Mouse (Mus musculus) liver, embryonic 12.5 days (tissue): ENCODE measurements around the gene Abcc4. TPM values are rescaled to one million over a fixed set of nuclear protein-coding genes. Genes with fewer than 3 reads are reported as not detected.

Experiments used
- ATAC-seq: fragments of 200-750 bp; cut with Nextera tagmentation; 2 replicates; pipeline ENCODE4 v1.8.0; 2017; ENCODE audit warnings: moderate number of reproducible peaks, mild to moderate bottlenecking, moderate library complexity
- H3K27ac ChIP-seq: fragments of 300-500 bp; sonication (generic); 2 replicates; pipeline ENCODE4 v1.5.1; 2016; ENCODE audit warnings: mild to moderate bottlenecking
- H3K27me3 ChIP-seq: fragments of 300-500 bp; sonication (generic); replicated peaks from 2 replicates; pipeline ENCODE4 v1.6.1; 2016; ENCODE audit warnings: mild to moderate bottlenecking, moderate library complexity
- H3K36me3 ChIP-seq: fragments of 300-500 bp; sonication (generic); 2 replicates; pipeline ENCODE4 v1.6.1; 2016; ENCODE audit warnings: mild to moderate bottlenecking, moderate library complexity
- H3K4me1 ChIP-seq: fragments of 300-500 bp; sonication (generic); 2 replicates; pipeline ENCODE4 v1.6.1; 2016
- H3K4me2 ChIP-seq: fragments of 300-500 bp; sonication (generic); 2 replicates; pipeline ENCODE4 v1.6.1; 2016; ENCODE audit warnings: mild to moderate bottlenecking, moderate library complexity
- H3K4me3 ChIP-seq: fragments of 300-500 bp; sonication (generic); 2 replicates; pipeline ENCODE4 v1.5.1; 2016; ENCODE audit warnings: mild to moderate bottlenecking, moderate library complexity
- H3K9ac ChIP-seq: fragments of 300-500 bp; sonication (generic); 2 replicates; pipeline ENCODE4 v1.6.1; 2016; ENCODE audit warnings: mild to moderate bottlenecking, moderate library complexity
- H3K9me3 ChIP-seq: fragments of 300-500 bp; sonication (generic); replicated peaks from 2 replicates; pipeline ENCODE4 v1.6.1; 2016; ENCODE audit warnings: mild to moderate bottlenecking, moderate library complexity
- WGBS: fragments of 180-500 bp; shearing (Covaris S2); methylation state at CpG from one replicate; pipeline ENCODE4 v1.1.7; 2016; ENCODE audit not compliant: insufficient replicate concordance; 5-methylcytosine and 5-hydroxymethylcytosine counted together
- polyA plus RNA-seq: library from polyadenylated mRNA; unstranded; fragments of >200 nt; fragmentation: Nextera tagmentation; extraction: Ambion mirVana; gene quantifications from 2 replicates; pipeline ENCODE4 v1.2.1, GENCODE M21; 2016

Gene Abcc4
- polyA plus RNA-seq, 1 experiment from 2014 or later: 3.0 TPM

DNA sequence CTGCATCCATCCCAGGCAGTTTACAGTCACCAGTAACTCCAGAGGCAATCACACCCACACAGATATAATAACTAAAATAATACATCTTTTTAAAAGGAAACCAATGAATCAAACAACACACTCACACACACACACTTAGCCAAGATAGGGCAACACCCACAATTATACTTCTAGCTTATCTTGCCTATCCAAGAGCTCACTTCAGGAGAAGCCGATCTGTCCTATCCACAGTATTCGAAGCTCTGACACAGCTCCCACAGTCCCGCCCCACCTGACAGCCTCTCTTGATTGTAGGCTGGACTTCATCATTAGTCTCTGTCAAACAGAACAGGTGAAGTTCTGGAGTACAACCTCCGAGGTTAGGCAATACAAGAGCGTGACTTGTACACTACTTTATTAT lies 19.4 kb upstream of the Abcc4 start:
- no peak overlapping the region for H3K4me3 ChIP-seq
- no peaks in the 10 kb centered on the region for H3K9me3 ChIP-seq
- H3K36me3 ChIP-seq: no peaks in the 10 kb centered on the region
- H3K27ac ChIP-seq: no peak overlapping the region
- no peaks in the 10 kb centered on the region for H3K4me1 ChIP-seq
- H3K9ac ChIP-seq: no peak overlapping the region
- peaks cover 9% of the 10 kb centered on the region for H3K27me3 ChIP-seq
- 0 out of 2 replicates have a peak, but pooled peaks have one; percentile 37 for ATAC-seq
- H3K4me2 ChIP-seq: no peak overlapping the region
- WGBS: 65% methylated on average over 5 of the region's 5 CpGs

DNA sequence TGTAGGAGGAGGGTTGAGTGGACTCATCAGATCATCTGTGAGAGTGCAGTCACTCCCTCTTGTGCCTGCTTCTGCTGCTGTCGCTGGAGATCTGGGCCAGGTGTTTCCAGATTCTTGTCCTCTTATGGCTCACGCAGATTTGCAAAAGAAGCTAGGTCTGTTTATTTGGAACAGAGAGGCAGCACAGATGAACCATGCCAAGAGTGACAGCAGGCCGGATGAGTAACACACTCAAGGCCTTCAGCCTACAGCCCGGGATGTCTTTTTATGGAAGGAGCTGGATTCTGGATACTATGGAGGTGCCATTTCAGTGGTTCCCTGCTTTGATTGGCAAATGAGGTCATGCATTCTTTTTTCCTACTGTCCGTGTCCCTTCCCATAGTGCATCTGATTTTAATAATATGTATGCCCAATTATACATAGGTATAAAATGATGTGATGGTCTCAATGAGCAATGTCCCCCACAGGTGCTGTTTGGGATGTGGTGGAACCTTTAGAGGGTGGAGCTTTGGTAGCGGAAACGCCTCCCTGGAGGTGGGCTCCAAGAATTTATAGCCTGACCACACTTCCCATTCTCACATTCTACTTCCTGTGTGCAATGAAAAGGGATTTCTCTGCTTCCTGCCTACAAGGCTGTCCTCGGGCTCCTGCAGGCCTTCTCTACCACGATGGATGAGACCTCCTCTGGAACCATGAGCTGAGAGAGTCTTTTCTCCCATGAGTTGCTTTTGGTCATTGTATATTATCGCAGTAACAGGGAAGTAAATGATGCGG lies 18.1 kb upstream of the Abcc4 start:
- no peak for ATAC-seq
- Histone ChIP-seq H3K4me1 (no peaks in the 10 kb centered on the region), H3K9ac (no peak overlapping the region), H3K4me3 (no peak overlapping the region), H3K36me3 (no peaks in the 10 kb centered on the region), H3K27ac (no peak overlapping the region), H3K4me2 (no peak overlapping the region), H3K9me3 (no peaks in the 10 kb centered on the region), H3K27me3 (peaks cover 9% of the 10 kb centered on the region)
- WGBS: 63% methylated on average over 11 of the region's 11 CpGs

DNA sequence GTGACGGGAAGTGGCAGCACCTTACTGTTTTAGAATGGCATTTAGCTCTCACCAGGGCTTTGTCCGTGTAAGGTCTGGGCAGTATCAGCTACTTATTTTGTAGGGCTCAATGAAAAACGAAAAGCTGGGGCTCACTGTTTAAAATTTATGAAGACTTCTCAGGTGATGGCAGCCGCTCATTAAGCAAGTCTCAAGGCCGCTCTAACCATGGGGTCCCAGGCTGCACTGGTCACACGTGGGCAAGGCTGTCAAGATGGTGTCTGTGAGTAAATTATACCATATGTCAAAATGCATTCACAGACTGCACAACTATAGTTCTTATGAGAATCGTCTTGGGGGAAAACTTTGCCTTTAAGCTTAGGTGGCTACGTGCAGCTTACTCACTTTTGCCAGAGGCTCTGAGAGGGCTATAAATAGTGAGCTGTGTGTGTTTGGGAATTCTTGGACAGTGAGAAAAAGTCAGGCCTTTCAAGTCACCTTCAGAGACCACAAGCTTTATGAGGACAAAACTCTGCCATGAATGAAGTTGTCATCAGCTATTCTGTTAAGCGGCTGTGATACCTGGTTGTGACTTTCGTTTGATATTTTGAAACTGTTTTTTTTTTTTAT lies 13.7 kb upstream of the Abcc4 start:
- no peaks in the 10 kb centered on the region for H3K4me1 ChIP-seq
- H3K9ac ChIP-seq: no peak overlapping the region
- ATAC-seq: no peak
- H3K27ac ChIP-seq: no peak overlapping the region
- H3K9me3 ChIP-seq: no peaks in the 10 kb centered on the region
- H3K4me3 ChIP-seq: no peak overlapping the region
- 68% methylated on average over 10 of the region's 10 CpGs for WGBS
- H3K27me3 ChIP-seq: peaks cover 25% of the 10 kb centered on the region
- no peaks in the 10 kb centered on the region for H3K36me3 ChIP-seq
- no peak overlapping the region for H3K4me2 ChIP-seq

DNA sequence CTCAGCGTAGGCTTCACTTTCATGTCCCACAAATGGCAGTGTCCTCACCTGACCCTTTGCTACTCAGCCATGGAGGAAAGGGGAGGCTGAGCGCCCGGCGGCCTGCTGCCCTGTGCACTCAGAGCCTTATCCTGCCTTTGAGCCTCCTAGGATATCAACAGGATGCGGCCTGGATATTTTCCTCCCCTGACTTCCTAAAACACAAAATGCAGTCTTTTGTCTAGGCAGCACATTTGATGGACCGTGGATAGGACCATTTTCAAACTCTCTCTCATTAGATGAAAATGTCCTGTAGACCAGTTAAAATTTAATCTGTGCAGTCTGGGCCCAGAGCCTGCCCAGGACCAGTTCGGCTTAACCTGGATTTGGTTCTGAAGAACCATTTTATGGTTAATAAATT lies 12.6 kb upstream of the Abcc4 start:
- 60% methylated on average over 7 of the region's 7 CpGs for WGBS
- no peak for ATAC-seq

DNA sequence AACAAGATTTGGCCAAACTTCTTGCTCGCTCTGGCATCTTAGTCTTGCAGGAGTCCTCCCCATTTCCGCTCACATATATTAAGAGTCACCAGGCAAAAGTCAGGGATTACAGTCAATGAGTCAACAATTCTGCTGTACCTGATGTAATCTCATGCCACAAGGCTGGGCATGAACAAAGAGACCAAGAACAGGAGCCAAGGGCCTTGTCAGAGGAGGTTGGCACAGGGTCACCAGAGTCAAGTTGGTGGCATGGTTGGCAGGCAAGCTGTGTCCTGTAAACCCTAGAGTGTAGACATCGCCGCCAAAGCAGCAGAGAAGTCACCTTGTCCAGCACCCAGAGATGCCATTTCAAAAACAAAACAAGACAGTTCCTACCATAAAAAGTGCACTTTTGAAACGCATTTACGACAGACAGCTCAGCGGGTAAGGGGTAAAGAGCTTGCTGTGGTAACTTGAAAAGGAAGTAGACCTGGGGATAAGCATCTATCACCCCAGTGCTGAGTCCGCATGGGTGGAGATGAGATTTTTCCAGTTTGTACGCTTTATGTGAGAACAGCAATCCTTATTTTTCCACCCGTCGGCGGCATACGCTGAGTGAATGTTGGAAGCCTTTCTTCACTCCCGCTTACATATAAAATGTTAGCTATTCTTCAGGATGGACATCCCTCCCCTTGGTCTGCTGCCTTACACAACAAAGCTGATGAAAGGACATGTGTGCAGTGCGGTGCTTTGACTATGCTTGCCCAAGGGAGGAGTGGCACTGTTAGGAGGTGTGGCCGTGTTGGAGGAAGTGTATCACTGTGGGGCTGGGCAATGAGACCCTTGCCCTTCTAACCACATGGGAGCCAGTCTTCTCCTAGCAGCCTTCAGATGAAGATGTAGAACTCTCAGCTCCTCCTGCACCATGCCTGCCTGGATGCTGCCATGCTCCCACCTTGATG lies 10.6 kb upstream of the Abcc4 start:
- no peaks in the 10 kb centered on the region for H3K4me1 ChIP-seq
- ATAC-seq: no peak
- no peaks in the 10 kb centered on the region for H3K9me3 ChIP-seq
- H3K36me3 ChIP-seq: no peaks in the 10 kb centered on the region
- H3K4me2 ChIP-seq: no peak overlapping the region
- H3K27me3 ChIP-seq: peaks cover 52% of the 10 kb centered on the region
- no peak overlapping the region for H3K9ac ChIP-seq
- H3K4me3 ChIP-seq: no peak overlapping the region
- WGBS: 82% methylated on average over 16 of the region's 16 CpGs
- H3K27ac ChIP-seq: no peak overlapping the region

More for the DNA sequence above, 12.6 kb upstream of the Abcc4 start:
- Histone ChIP-seq H3K27me3 (peaks cover 36% of the 10 kb centered on the region), H3K36me3 (no peaks in the 10 kb centered on the region), H3K4me3 (no peak overlapping the region), H3K4me2 (no peak overlapping the region), H3K27ac (no peak overlapping the region), H3K9me3 (no peaks in the 10 kb centered on the region), H3K4me1 (no peaks in the 10 kb centered on the region), H3K9ac (no peak overlapping the region)

DNA sequence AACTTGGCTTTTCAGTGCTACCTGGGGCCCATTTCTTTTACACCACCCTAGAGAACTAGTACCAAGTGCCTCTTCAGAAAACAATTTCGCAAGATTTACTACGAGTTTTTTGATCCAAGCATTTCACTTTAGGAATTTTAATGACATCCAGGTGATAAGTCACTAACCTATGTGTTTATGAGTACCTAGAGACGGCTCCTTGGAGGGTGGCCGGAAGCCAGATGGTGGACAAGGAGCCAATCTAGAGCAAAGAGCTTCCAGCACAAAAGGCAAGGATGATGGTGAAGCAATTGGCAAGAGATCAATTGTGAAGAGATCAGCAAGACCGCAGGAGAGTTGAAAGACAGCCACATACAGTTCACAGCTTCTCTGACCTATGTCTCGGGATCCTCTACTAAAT lies 8.7 kb upstream of the Abcc4 start:
- 70% methylated on average over 6 of the region's 6 CpGs for WGBS
- Histone ChIP-seq H3K9ac (no peak overlapping the region), H3K4me2 (no peak overlapping the region), H3K4me3 (no peak overlapping the region), H3K9me3 (no peaks in the 10 kb centered on the region), H3K36me3 (no peaks in the 10 kb centered on the region), H3K4me1 (peaks cover 8% of the 10 kb centered on the region), H3K27ac (no peak overlapping the region), H3K27me3 (peaks cover 50% of the 10 kb centered on the region)
- ATAC-seq: no peak

DNA sequence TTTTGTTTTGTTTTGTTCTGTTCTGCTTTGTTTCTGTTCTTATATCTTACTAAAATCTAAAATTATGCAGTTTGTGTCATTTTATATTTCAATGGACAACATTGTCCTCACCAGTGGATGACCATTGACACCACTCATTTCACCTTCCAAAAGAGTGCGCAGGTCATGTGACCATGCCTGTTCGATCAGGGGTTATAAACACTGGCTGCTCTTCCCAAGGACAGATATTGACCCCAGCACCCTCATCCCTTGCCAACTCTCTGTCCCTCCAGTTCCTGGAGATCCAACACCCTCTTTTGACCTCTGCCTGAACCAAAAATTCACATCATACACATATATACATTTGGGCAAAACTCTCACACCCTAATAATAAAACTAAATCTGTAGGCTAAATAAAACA lies 8.3 kb upstream of the Abcc4 start:
- Histone ChIP-seq H3K27me3 (peaks cover 50% of the 10 kb centered on the region), H3K27ac (no peak overlapping the region), H3K9me3 (no peaks in the 10 kb centered on the region), H3K9ac (no peak overlapping the region), H3K4me2 (no peak overlapping the region), H3K36me3 (no peaks in the 10 kb centered on the region), H3K4me1 (peaks cover 12% of the 10 kb centered on the region), H3K4me3 (no peak overlapping the region)
- 76% methylated on average over 2 of the region's 2 CpGs for WGBS
- ATAC-seq: no peak

DNA sequence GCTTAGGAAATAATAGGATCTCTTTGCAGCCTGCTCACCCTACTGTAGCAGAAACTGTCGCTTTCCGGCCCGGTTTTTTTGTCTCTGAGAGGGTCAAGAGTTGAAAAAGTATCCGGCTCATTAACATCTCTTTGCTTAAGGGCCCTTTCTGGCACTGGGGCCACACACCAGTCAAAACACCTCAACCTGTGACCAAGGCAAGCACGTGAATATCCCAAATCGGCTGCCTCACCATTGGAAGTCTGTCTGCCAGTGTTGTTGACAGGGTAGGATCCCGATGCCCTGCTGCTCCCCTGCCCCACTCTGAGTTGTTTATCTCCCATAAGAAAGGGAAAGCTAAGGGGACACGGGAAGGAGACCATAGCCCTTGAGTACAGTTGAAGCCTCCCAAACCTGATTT lies 7.8 kb upstream of the Abcc4 start:
- Histone ChIP-seq H3K27ac (no peak overlapping the region), H3K4me1 (peaks cover 14% of the 10 kb centered on the region), H3K9me3 (no peaks in the 10 kb centered on the region), H3K4me3 (no peak overlapping the region), H3K36me3 (no peaks in the 10 kb centered on the region), H3K27me3 (peaks cover 50% of the 10 kb centered on the region), H3K9ac (no peak overlapping the region), H3K4me2 (peak overlapping the region; percentile 53)
- WGBS: 20% methylated on average over 8 of the region's 8 CpGs
- ATAC-seq: no peak

DNA sequence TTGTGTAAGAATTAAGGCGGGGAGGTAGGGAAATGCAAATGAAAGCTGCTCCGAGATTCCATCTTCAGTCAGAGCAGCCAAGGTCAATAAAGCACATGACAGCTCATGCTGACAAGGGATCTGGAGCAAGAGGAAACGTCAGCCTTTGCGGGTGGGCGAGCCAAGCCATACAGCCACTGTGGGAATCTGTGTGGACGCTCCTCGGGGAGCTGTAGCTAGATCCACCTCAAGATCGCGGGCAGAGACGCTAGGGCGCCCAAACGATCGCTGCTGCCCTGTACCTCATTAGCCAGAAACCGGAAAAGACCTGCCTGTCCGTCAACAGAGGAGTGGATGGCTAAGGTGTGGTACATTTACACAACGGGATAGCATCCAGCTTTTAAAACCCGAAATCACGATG lies 7.4 kb upstream of the Abcc4 start:
- H3K27ac ChIP-seq: no peak overlapping the region
- no peaks in the 10 kb centered on the region for H3K36me3 ChIP-seq
- H3K9me3 ChIP-seq: no peaks in the 10 kb centered on the region
- peaks cover 50% of the 10 kb centered on the region for H3K27me3 ChIP-seq
- peaks cover 14% of the 10 kb centered on the region for H3K4me1 ChIP-seq
- H3K4me2 ChIP-seq: peak overlapping the region; percentile 53
- no peak overlapping the region for H3K9ac ChIP-seq
- no peak for ATAC-seq
- WGBS: 5% methylated on average over 18 of the region's 18 CpGs
- H3K4me3 ChIP-seq: peak overlapping the region; percentile 14; the same call in 1 of the 2 replicates

DNA sequence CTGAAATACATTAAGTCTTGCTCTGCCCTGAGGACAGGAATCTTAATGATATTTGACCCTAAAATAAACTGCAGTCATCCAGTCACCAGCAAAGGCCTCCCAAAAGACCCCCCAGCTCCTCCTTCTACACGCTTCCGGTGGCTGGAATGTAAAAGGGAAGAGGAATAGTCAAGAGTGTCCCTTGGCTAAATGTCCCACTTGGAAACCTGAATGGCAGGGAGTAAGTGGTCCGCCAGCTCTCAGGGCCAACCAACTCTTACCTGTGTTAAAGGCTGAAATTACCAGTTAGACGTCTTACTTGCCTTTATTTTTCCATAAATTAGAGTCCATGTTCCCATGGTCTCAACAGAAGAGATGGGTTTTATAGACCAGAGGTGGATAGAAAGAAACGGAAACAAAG lies 6.9 kb upstream of the Abcc4 start:
- Histone ChIP-seq H3K27ac (no peak overlapping the region), H3K36me3 (no peaks in the 10 kb centered on the region), H3K4me2 (peak overlapping the region; percentile 53), H3K9ac (no peak overlapping the region), H3K27me3 (peaks cover 54% of the 10 kb centered on the region), H3K4me3 (no peak overlapping the region), H3K4me1 (peaks cover 17% of the 10 kb centered on the region), H3K9me3 (no peaks in the 10 kb centered on the region)
- no peak for ATAC-seq
- 47% methylated on average over 5 of the region's 5 CpGs for WGBS

DNA sequence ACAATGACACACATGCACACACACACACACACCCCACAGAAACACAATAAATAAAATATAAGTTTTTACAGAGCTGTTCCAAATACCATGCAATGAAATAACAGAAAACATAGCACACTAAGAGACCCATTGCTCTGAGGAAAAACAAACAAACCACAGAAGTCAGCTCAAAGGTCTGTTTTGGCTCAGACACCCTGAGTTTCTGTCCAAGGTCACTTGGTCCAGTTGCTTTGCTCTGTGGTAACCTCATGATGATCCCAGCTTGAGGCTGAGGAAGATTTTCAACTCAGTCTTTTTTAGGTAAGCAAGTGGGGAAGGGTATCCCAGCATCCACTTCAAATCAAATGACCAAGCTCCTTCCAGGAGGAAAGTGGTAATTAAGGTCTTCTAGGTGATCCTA lies 4.9 kb upstream of the Abcc4 start:
- Histone ChIP-seq H3K4me2 (no peak overlapping the region), H3K36me3 (no peaks in the 10 kb centered on the region), H3K4me3 (no peak overlapping the region), H3K27me3 (peaks cover 60% of the 10 kb centered on the region), H3K4me1 (peaks cover 27% of the 10 kb centered on the region), H3K9ac (no peak overlapping the region), H3K9me3 (no peaks in the 10 kb centered on the region), H3K27ac (no peak overlapping the region)
- no peak for ATAC-seq

DNA sequence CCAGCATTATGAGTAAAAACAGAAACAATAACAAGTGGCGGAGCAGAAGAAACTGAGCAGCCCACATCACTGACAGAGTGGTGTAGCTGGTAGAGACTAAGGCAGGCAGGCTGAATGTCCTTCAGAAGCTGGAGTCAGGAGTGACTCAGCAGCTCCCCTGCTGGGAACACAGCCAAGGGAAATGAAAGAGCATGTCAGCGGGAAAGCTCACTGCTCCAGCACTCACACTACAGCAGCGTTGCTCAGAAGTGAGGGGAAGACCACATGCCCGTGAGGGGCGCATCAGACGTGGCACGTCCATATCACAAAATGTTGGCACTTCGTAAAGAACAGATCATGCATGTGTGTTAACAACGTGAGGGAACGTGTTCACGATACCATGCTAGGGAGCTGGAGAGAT lies 3.7 kb upstream of the Abcc4 start:
- 37% methylated on average over 11 of the region's 11 CpGs for WGBS
- ATAC-seq: peak; percentile 34; the same call in 1 of the 2 replicates
- H3K4me1 ChIP-seq: peaks cover 37% of the 10 kb centered on the region
- peak overlapping the region; percentile 12; the same call in 1 of the 2 replicates for H3K4me2 ChIP-seq
- no peak overlapping the region for H3K4me3 ChIP-seq
- H3K9ac ChIP-seq: no peak overlapping the region
- H3K27me3 ChIP-seq: peaks cover 60% of the 10 kb centered on the region
- H3K9me3 ChIP-seq: no peaks in the 10 kb centered on the region
- 0 out of 2 replicates have a peak overlapping the region, but pooled peaks have one; percentile 0 for H3K27ac ChIP-seq
- no peaks in the 10 kb centered on the region for H3K36me3 ChIP-seq
